Mouse (Mus musculus) C2C12 (cell line): Measurements from ENCODE around the gene Car9.

ENCODE experiments used
- CEBPB ChIP-seq: IDR thresholded peaks from one replicate; pipeline ENCODE4 v1.6.1; 2011; ENCODE audit warnings: low read depth, mild to moderate bottlenecking, control low read depth, moderate library complexity
- CTCF ChIP-seq: IDR thresholded peaks from one replicate; pipeline ENCODE4 v1.5.1; 2011; ENCODE audit not compliant: control insufficient read depth, insufficient read depth, insufficient read length
- MYOG ChIP-seq: IDR thresholded peaks from one replicate; pipeline ENCODE4 v1.6.1; 2011; ENCODE audit not compliant: control insufficient read depth, insufficient read length; ENCODE audit errors: extremely low read depth
- USF1 ChIP-seq: IDR thresholded peaks from one replicate; pipeline ENCODE4 v1.6.1; 2011; ENCODE audit warnings: low read depth, mild to moderate bottlenecking, control low read depth, moderate library complexity

GRCm38 (mm10) chr4:43465935-43466334 lies 40.8 kb upstream of the Car9 start:
- no peak for TF ChIP-seq CEBPB
- no peak for TF ChIP-seq CTCF
- TF ChIP-seq MYOG = no peak
- TF ChIP-seq USF1 = no peak
